Mouse (Mus musculus): ENCODE data around the gene Mfng. TPM values are rescaled to one million over a fixed set of nuclear protein-coding genes. Genes with fewer than 3 reads are reported as not detected.

Mfng gene
- polyA plus RNA-seq, 1 experiment from 2014 or later: 12.4 TPM

DNA sequence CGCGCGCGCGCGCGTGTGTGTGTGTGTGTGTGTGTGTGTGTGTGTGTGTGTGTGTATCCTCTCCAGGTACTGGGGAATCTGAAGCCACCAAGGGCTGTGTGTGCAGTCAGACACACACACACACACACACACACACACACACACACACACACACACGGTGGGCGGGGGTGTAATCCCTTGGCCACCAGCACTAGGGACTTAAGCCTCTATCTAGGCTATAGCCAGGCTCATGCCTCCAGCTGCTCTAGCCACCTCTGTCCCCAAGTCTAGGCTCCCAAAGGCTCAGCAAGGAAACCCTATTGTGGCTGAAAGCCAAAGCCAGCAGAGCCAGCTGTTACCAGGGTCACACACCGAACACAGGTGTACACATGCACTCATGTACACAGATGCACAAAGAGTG lies 30.4 kb downstream of the Mfng start:
- no peak for ATAC-seq (replicated peaks; ENCODE audit: low FRiP score)

DNA sequence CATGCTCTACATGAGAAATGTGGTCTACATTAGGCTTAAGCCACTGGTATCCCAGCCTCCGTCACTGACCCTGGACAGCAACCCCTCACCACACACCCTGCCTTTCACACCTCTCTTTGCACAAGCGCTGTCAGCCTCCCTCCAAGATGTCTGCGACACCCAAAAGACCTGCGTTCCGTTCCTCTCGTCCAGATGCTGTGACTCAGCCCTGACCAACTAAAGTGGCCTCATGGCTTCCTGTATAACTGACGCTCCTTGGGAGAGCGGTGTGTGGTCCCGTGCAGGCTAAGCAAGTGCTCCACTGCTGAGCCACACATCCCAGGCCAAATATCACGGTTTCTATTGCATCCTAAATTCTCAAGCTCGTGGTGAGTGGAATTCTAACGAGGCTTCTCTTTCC lies 32.6 kb downstream of the Mfng start:
- DNase-seq (ENCODE audit: low spot score): no peak
- no peak for ATAC-seq (replicated peaks; ENCODE audit: low FRiP score)
- no peak overlapping the region for H3K4me3 ChIP-seq (ENCODE audit: low read depth, low read length)
- no peaks in the 10 kb centered on the region for H3K36me3 ChIP-seq (ENCODE audit: control insufficient read depth, insufficient read depth, low read length)
- no peak overlapping the region for H3K27ac ChIP-seq (ENCODE audit: low read depth, low read length)
- H3K27me3 ChIP-seq (replicated peaks; ENCODE audit: control insufficient read depth, insufficient read depth, low read length): peaks cover 15% of the 10 kb centered on the region
- no peaks in the 10 kb centered on the region for H3K4me1 ChIP-seq (replicated peaks; ENCODE audit: control insufficient read depth, insufficient read depth, low read length)
- H3K9ac ChIP-seq (ENCODE audit: low read depth, low read length): no peak overlapping the region
- H3K4me2 ChIP-seq: no peak overlapping the region
- no peaks in the 10 kb centered on the region for H3K9me3 ChIP-seq (ENCODE audit: control insufficient read depth, low read length)
- WGBS: 52% methylated on average over 12 of the region's 12 CpGs

More for the DNA sequence above, 30.4 kb downstream of the Mfng start:
- H3K4me2 ChIP-seq: no peak overlapping the region
- DNase-seq (ENCODE audit: low spot score): no peak
- H3K36me3 ChIP-seq (ENCODE audit: control insufficient read depth, insufficient read depth, low read length): no peaks in the 10 kb centered on the region
- 75% methylated on average over 10 of the region's 10 CpGs for WGBS
- H3K9me3 ChIP-seq (ENCODE audit: control insufficient read depth, low read length): no peaks in the 10 kb centered on the region
- H3K4me3 ChIP-seq (ENCODE audit: low read depth, low read length): no peak overlapping the region
- no peaks in the 10 kb centered on the region for H3K27me3 ChIP-seq (replicated peaks; ENCODE audit: control insufficient read depth, insufficient read depth, low read length)
- no peak overlapping the region for H3K9ac ChIP-seq (ENCODE audit: low read depth, low read length)
- no peaks in the 10 kb centered on the region for H3K4me1 ChIP-seq (replicated peaks; ENCODE audit: control insufficient read depth, insufficient read depth, low read length)
- no peak overlapping the region for H3K27ac ChIP-seq (ENCODE audit: low read depth, low read length)

DNA sequence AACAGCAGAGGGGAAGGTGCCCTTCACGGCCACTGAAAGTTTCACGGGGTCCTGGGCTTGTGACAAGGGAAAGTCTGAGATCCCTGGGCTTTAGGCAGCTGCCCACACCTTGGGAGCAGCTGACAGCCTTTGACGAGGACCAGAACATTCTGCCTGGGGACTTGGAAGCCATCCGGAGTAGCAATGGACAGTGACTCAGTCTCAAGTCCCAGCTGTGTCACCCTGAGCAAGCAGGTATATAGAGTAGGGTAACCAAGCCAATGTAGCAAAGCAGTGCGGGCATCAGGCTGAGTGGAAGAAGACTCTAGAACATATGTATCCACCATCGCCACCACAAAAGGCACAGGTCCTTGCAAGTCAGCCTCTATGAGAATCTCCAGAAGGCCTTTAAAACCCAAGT lies 36.1 kb downstream of the Mfng start:
- Histone ChIP-seq H3K27me3 (replicated peaks; ENCODE audit: control insufficient read depth, insufficient read depth, low read length) (peaks cover 16% of the 10 kb centered on the region), H3K9me3 (ENCODE audit: control insufficient read depth, low read length) (no peaks in the 10 kb centered on the region), H3K9ac (ENCODE audit: low read depth, low read length) (no peak overlapping the region), H3K27ac (ENCODE audit: low read depth, low read length) (no peak overlapping the region), H3K4me3 (ENCODE audit: low read depth, low read length) (no peak overlapping the region), H3K4me1 (replicated peaks; ENCODE audit: control insufficient read depth, insufficient read depth, low read length) (no peaks in the 10 kb centered on the region), H3K36me3 (ENCODE audit: control insufficient read depth, insufficient read depth, low read length) (no peaks in the 10 kb centered on the region), H3K4me2 (no peak overlapping the region)
- no peak for DNase-seq (ENCODE audit: low spot score)
- ATAC-seq (replicated peaks; ENCODE audit: low FRiP score): no peak
- 45% methylated on average over 6 of the region's 6 CpGs for WGBS

DNA sequence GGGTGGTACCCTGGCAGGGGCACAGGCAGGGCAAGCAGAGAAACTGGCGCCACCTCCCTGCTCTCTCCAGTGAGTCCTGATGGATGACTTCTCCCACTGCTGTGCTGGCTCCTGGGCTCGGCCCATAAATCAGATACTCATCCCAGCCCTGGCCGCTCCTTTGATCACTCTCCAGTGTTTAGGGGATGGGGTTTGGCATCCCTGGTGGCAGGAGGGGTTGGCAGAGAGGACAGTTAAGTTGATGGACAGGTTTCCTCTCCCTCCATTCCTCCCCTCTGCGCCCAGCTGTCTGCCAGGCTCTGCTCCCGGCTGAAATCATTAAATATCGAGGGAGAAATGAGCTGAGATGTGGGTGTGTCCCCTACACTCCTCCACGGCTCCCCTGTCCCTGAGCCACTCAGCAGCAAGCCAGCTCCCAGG lies 36.6 kb downstream of the Mfng start:
- H3K9me3 ChIP-seq (ENCODE audit: control insufficient read depth, low read length): no peaks in the 10 kb centered on the region
- H3K4me3 ChIP-seq (ENCODE audit: low read depth, low read length): no peak overlapping the region
- H3K27me3 ChIP-seq (replicated peaks; ENCODE audit: control insufficient read depth, insufficient read depth, low read length): peaks cover 16% of the 10 kb centered on the region
- no peak overlapping the region for H3K27ac ChIP-seq (ENCODE audit: low read depth, low read length)
- WGBS: 53% methylated on average over 7 of the region's 7 CpGs
- DNase-seq (ENCODE audit: low spot score) (no peak), ATAC-seq (replicated peaks; ENCODE audit: low FRiP score) (no peak)
- H3K4me1 ChIP-seq (replicated peaks; ENCODE audit: control insufficient read depth, insufficient read depth, low read length): no peaks in the 10 kb centered on the region
- H3K4me2 ChIP-seq: no peak overlapping the region
- H3K9ac ChIP-seq (ENCODE audit: low read depth, low read length): no peak overlapping the region
- no peaks in the 10 kb centered on the region for H3K36me3 ChIP-seq (ENCODE audit: control insufficient read depth, insufficient read depth, low read length)

DNA sequence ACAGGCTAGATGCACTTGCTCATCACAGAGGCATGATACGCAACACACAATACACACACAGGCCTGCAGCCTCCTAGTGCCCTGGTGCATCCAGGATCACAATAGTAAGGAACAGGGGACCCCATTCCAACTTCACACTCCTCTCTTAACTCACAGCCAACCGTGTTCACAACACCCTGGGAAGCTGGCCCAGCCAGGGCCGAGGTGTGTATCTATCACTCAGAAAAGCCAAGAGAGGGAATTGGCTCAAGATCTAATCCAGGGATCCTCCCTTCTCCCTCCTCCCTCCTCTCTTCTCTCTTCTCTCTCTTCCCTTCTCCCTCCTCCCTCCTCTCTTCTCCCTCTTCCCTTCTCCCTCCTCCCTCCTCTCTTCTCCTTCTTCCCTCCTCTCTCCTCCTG lies 37.1 kb downstream of the Mfng start:
- ATAC-seq (replicated peaks; ENCODE audit: low FRiP score) (no peak), DNase-seq (ENCODE audit: low spot score) (no peak)
- H3K4me3 ChIP-seq (ENCODE audit: low read depth, low read length): no peak overlapping the region
- WGBS: 55% methylated on average over 3 of the region's 3 CpGs
- H3K9ac ChIP-seq (ENCODE audit: low read depth, low read length): no peak overlapping the region
- peaks cover 16% of the 10 kb centered on the region for H3K27me3 ChIP-seq (replicated peaks; ENCODE audit: control insufficient read depth, insufficient read depth, low read length)
- H3K27ac ChIP-seq (ENCODE audit: low read depth, low read length): no peak overlapping the region
- H3K36me3 ChIP-seq (ENCODE audit: control insufficient read depth, insufficient read depth, low read length): no peaks in the 10 kb centered on the region
- H3K9me3 ChIP-seq (ENCODE audit: control insufficient read depth, low read length): no peaks in the 10 kb centered on the region
- no peaks in the 10 kb centered on the region for H3K4me1 ChIP-seq (replicated peaks; ENCODE audit: control insufficient read depth, insufficient read depth, low read length)
- H3K4me2 ChIP-seq: no peak overlapping the region

DNA sequence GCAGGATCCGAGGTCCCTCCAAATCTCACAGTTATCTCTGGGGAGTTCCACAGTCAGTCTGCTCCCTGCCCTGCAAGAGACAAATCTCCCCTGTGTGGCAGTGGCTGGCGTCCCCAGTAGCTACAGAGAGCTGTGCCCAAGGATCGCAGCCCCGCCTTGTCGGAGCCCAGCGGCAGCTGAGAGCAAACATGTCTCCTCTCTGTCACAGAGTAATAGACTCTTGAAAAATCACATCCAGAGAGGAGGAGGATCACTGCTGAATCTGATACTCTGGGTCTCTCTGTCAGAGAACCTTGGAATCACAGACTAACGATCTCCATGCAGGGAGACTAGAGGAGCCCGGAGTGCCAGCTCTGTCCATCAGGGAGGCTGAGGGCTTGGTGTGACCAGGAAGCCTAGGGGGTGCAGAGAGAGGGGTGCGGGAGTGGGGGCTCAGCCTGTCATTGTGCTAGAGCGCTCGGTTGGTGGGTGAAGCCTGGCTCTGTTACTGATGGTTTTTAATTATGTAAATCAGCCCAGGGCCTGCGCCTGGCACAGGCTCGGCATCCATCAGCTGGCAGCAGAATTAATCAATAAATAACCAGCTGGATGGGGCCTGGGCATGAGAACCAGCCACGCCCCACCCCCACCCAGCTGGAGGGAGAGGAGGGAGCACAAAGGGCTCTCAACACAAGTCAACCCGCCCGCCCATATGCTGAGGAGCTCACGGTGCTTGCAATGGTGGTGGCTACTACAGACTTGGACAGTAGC lies 37.7 kb downstream of the Mfng start:
- H3K4me2 ChIP-seq: no peak overlapping the region
- H3K9ac ChIP-seq (ENCODE audit: low read depth, low read length): no peak overlapping the region
- H3K4me3 ChIP-seq (ENCODE audit: low read depth, low read length): no peak overlapping the region
- ATAC-seq (replicated peaks; ENCODE audit: low FRiP score): no peak
- no peaks in the 10 kb centered on the region for H3K9me3 ChIP-seq (ENCODE audit: control insufficient read depth, low read length)
- H3K27ac ChIP-seq (ENCODE audit: low read depth, low read length): no peak overlapping the region
- no peaks in the 10 kb centered on the region for H3K36me3 ChIP-seq (ENCODE audit: control insufficient read depth, insufficient read depth, low read length)
- WGBS: 41% methylated on average over 17 of the region's 17 CpGs
- peaks cover 16% of the 10 kb centered on the region for H3K27me3 ChIP-seq (replicated peaks; ENCODE audit: control insufficient read depth, insufficient read depth, low read length)
- H3K4me1 ChIP-seq (replicated peaks; ENCODE audit: control insufficient read depth, insufficient read depth, low read length): no peaks in the 10 kb centered on the region
- no peak for DNase-seq (ENCODE audit: low spot score)

DNA sequence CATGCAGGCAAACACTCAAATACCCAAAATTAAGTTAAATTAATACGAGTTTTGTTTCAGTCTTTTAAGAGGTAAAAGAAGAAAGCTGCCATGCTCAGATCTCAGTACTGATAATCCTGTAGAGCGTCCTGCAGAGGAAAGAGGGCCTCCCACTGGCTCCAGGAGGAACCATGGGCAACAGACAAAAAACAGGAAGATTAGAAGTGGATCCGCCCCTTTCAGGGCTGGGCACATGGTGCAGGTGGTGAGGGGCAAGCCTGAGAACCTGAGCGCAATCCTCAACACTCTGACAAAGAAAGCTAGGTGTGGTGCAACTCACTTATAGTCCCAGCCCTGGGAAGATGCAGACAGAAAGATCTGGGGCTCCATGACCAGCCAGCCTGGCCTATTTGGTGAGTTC lies 41.4 kb downstream of the Mfng start:
- Histone ChIP-seq H3K4me3 (ENCODE audit: low read depth, low read length) (no peak overlapping the region), H3K27me3 (replicated peaks; ENCODE audit: control insufficient read depth, insufficient read depth, low read length) (peaks cover 10% of the 10 kb centered on the region), H3K9ac (ENCODE audit: low read depth, low read length) (no peak overlapping the region), H3K4me2 (no peak overlapping the region), H3K9me3 (ENCODE audit: control insufficient read depth, low read length) (no peaks in the 10 kb centered on the region), H3K36me3 (ENCODE audit: control insufficient read depth, insufficient read depth, low read length) (no peaks in the 10 kb centered on the region), H3K27ac (ENCODE audit: low read depth, low read length) (no peak overlapping the region), H3K4me1 (replicated peaks; ENCODE audit: control insufficient read depth, insufficient read depth, low read length) (no peaks in the 10 kb centered on the region)
- WGBS: 45% methylated on average over 4 of the region's 4 CpGs
- DNase-seq (ENCODE audit: low spot score) (no peak), ATAC-seq (replicated peaks; ENCODE audit: low FRiP score) (no peak)

DNA sequence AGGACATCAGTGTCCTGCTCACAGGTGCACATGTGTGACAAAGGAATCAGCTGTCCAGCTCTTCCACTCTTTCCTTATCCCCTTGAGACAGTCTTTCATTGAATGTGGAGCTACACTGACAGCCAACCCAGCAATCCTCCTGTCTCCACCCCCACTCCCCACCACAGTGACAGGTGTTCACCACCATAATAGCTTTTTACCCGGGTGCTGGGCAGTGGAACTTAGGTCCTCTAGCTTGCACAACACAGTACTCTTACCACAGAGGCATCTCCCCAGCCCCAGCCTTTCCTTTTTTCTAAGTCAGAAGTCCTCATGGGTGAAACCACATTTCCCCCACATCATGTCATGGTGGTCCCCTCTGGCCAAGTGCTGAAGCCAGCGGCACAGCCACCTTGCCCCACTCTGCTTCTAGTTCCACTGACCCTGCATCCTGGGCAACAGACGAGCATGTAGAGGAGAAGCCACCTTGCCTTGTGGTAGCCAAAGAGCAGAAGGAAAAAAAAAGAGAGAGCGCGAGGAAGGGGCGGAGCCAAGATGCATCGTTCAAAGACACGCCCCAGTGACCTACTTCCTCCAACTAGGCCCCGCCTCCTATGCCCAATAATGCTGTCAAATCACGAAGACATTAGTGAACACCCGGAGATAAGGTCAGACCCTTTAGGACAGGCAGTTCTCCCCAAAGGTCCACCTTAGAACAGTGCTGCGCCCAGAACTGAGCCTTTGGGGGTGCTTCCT lies 42.8 kb downstream of the Mfng start:
- no peak overlapping the region for H3K9ac ChIP-seq (ENCODE audit: low read depth, low read length)
- H3K27me3 ChIP-seq (replicated peaks; ENCODE audit: control insufficient read depth, insufficient read depth, low read length): no peaks in the 10 kb centered on the region
- WGBS: 64% methylated on average over 12 of the region's 12 CpGs
- no peaks in the 10 kb centered on the region for H3K9me3 ChIP-seq (ENCODE audit: control insufficient read depth, low read length)
- H3K4me2 ChIP-seq: no peak overlapping the region
- no peak for DNase-seq (ENCODE audit: low spot score)
- no peak for ATAC-seq (replicated peaks; ENCODE audit: low FRiP score)
- H3K4me3 ChIP-seq (ENCODE audit: low read depth, low read length): no peak overlapping the region
- no peak overlapping the region for H3K27ac ChIP-seq (ENCODE audit: low read depth, low read length)
- no peaks in the 10 kb centered on the region for H3K4me1 ChIP-seq (replicated peaks; ENCODE audit: control insufficient read depth, insufficient read depth, low read length)
- H3K36me3 ChIP-seq (ENCODE audit: control insufficient read depth, insufficient read depth, low read length): no peaks in the 10 kb centered on the region

DNA sequence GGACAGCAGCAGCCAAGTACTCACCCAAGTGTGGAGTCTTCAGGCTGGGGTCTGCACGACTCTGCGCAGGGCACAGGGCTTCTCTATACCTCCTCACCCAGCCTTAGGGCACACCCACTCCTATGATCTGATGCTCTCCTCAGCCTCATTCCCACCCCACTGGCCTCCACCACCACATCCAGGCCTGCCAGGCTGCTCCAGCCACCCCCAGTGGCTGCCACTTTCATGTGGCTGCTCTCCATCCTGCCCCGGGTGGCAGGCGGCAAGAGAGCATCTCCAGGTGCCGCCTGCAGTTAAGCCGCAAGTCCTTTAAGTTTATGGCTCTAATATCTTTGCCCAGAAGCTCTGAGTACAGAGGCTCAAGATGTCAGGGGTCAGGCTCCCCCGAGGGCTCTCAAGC lies 46.6 kb downstream of the Mfng start:
- no peaks in the 10 kb centered on the region for H3K4me1 ChIP-seq (replicated peaks; ENCODE audit: control insufficient read depth, insufficient read depth, low read length)
- H3K9ac ChIP-seq (ENCODE audit: low read depth, low read length): no peak overlapping the region
- no peaks in the 10 kb centered on the region for H3K36me3 ChIP-seq (ENCODE audit: control insufficient read depth, insufficient read depth, low read length)
- no peak overlapping the region for H3K4me2 ChIP-seq
- H3K9me3 ChIP-seq (ENCODE audit: control insufficient read depth, low read length): no peaks in the 10 kb centered on the region
- H3K27ac ChIP-seq (ENCODE audit: low read depth, low read length): no peak overlapping the region
- DNase-seq (ENCODE audit: low spot score): no peak
- 73% methylated on average over 7 of the region's 7 CpGs for WGBS
- H3K4me3 ChIP-seq (ENCODE audit: low read depth, low read length): no peak overlapping the region
- no peak for ATAC-seq (replicated peaks; ENCODE audit: low FRiP score)
- H3K27me3 ChIP-seq (replicated peaks; ENCODE audit: control insufficient read depth, insufficient read depth, low read length): peaks cover 13% of the 10 kb centered on the region
